In genomic region chr8:46836949-46837348, GRCm38 (mm10) we compare ENCODE assay signal across 27 mouse cellular contexts.
"Had no signal": no experiment of that assay in that cellular context is flagged by ENCODE, and none has a peak within 500 bp of the region (broad histone marks: within the 10 kb centered on the region; RNA-seq: fewer than 3 reads in every experiment).

No protein-coding gene starts in this region.

- H3K4me2 ChIP-seq: heart, embryonic 11.5 days; heart, embryonic 13.5 days; heart, embryonic 15.5 days; hindbrain, embryonic 13.5 days; hindbrain, embryonic 15.5 days; kidney, embryonic 15.5 days; limb, embryonic 12.5 days; liver, embryonic 11.5 days; liver, embryonic 13.5 days; liver, embryonic 15.5 days had no signal

- H3K9ac ChIP-seq: heart, embryonic 13.5 days; heart, embryonic 15.5 days; hindbrain, embryonic 13.5 days; hindbrain, embryonic 15.5 days; kidney, embryonic 15.5 days; limb, embryonic 12.5 days; liver, embryonic 13.5 days; liver, embryonic 15.5 days had no signal

- H3K4me3 ChIP-seq: heart, adult 2 months; heart, embryonic 13.5 days; heart, embryonic 15.5 days; hindbrain, embryonic 13.5 days; hindbrain, embryonic 15.5 days; kidney, embryonic 15.5 days; layer of hippocampus, adult 2 months; left cerebral cortex, adult 2 months; limb, embryonic 10.5 days; limb, embryonic 12.5 days; liver, embryonic 13.5 days; liver, embryonic 15.5 days had no signal

- H3K4me1 ChIP-seq: hindbrain, embryonic 13.5 days; hindbrain, embryonic 15.5 days; kidney, embryonic 15.5 days; limb, embryonic 10.5 days; limb, embryonic 12.5 days had no signal

- H3K27me3 ChIP-seq: heart, embryonic 13.5 days; heart, embryonic 15.5 days; hindbrain, embryonic 13.5 days; hindbrain, embryonic 15.5 days; kidney, embryonic 15.5 days; limb, embryonic 12.5 days; liver, embryonic 13.5 days; liver, embryonic 15.5 days had no signal

- H3K9me3 ChIP-seq: heart, embryonic 13.5 days; heart, embryonic 15.5 days; hindbrain, embryonic 13.5 days; hindbrain, embryonic 15.5 days; kidney, embryonic 15.5 days; limb, embryonic 10.5 days; limb, embryonic 12.5 days; liver, embryonic 13.5 days; liver, embryonic 15.5 days had no signal

- ATAC-seq: hindbrain, postnatal 0 days; intestine, embryonic 16.5 days had no signal

- H3K27ac ChIP-seq: heart, embryonic 13.5 days; heart, embryonic 15.5 days; hindbrain, embryonic 13.5 days; hindbrain, embryonic 15.5 days; hindbrain, postnatal 0 days; kidney, embryonic 15.5 days; kidney, postnatal 0 days; left cerebral cortex, adult 2 months; limb, embryonic 10.5 days; limb, embryonic 12.5 days; liver, embryonic 13.5 days; liver, embryonic 15.5 days had no signal

- DNase-seq: gastrocnemius, postnatal 10 days; gastrocnemius, postnatal 25 days; heart, adult 11 months; heart, adult 2 months; heart, postnatal 14 days; heart, postnatal 36 days; kidney, adult 11 months; kidney, adult 2 months; kidney, adult 9 months; kidney, postnatal 14 days; kidney, postnatal 36 days; liver, embryonic 13.5 days had no signal
